Mouse (Mus musculus) kidney, postnatal 14 days (tissue): ENCODE data around the gene AF067061.
"Not testable (repeated sequence)": the region's sequence is repeated elsewhere in the genome, so short reads cannot be mapped to it uniquely, and the experiment has no call there.

Source experiments
- DNase-seq: peaks from one replicate; pipeline ENCODE4 v3.0.0; 2022; ENCODE audit warnings: mixed read lengths

Gene AF067061

DNA sequence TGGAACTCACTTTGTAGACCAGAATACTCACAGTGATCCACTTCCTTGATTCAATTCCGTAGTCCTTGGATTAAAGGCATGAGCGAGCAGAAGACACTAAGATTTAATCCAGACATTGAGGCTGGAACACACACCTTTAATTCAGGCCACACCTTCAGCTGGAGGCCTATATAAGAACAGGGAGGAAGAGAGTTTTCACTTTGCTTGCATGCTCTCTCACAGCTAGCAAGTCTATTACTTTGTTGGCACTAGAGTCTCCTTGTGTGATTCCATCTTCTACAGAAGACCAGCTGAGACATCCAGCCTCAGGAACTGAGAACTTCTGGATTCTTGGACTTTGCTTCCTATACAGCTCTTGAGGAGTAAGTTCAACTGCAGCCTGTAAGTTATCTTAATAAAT is at the start of gene AF067061:
TSS of gene AF067061 (plus strand) at position 245 of the 400 bp plus-strand sequence.
- not testable (repeated sequence) for DNase-seq

DNA sequence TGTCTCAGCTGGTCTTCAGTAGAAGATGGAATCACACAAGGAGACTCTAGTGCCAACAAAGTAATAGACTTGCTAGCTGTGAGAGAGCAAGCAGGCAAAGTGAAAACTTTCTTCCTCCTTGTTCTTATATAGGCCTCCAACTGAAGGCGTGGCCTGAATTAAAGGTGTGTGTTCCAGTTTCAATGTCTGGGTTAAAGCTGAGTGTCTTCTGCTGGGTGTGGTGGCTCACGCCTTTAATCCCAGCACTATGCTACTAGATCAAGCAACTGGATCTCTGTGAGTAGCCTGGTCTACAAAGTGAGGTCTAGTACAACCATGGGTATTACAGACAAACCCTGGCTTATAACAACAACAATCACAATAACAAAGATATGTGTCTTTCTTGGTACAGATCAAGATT is 47.1 kb upstream of the AF067061 start, which contains the start of gene Gm21762:
TSS of gene Gm21762 (minus strand) at position 101 of the 400 bp plus-strand sequence.
- not testable (repeated sequence) for DNase-seq

DNA sequence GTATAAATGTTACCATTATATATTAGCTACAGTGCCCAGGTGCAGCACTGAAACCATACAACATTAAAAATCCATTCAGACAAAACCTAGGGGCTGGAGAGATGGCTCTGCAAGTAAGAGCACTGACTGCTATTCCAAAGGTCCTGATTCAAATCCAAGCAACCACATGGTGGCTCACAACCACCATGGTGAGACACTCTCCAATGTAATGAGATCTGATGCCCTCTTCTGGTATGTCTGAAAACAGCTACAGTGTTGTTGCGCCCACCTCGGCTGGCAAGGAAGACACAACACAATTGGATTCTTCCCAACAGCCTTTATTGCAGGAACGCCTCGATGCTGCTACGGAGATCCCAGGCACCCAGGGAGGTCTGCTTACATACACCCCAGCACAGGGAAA is 42.0 kb upstream of the AF067061 start:
- DNase-seq: not testable (repeated sequence)

DNA sequence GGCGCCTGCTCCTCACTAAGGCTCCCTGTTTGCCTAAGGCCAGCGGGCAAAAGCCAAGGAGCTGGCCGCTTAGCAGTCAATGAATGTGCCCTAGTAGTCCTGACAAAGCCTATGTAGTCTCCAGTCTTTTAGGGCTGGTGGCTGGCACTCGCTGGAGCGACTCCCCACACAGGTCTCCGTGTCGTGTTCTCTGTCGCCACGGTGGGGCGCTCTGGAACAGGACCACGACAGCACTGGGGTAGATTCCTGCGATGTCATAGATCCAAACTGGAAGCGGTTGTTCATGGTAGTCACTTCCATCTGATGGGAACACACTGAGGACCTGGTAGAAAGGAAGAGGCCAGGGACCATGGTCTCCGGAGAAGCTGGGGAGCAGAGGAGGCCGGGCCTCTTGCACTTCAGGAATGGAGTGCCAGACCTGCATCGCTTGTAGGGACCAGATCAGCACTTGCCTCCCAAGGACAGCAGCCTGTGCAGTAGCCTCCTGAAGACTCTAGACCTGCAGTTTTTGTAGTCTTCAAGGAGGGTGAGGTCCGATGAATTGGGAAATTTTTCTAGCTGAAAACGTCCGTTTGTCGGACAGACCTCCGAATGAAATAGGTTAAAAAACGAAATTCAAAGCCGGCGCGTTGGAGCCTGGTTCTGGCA is 39.8 kb upstream of the AF067061 start:
- not testable (repeated sequence) for DNase-seq

DNA sequence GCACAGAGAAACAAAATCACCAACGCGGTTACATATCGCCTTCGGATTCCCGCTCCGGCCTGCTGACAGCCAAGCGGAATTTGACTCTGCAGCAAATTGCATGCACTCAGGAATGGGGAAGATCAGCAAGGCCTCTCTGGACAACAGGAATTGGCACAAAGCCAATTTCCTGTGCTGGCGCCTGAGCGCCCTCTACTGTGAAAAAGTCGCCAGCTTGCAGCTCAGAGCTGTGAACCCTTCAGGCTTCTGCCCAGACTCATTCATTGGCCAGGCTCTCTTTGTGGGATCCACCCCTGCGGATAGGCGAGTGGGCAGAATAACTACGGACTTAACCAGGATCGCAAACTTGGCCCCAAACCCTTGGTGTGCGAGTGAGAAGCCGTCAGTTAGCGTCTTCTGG is 31.1 kb upstream of the AF067061 start:
- not testable (repeated sequence) for DNase-seq

DNA sequence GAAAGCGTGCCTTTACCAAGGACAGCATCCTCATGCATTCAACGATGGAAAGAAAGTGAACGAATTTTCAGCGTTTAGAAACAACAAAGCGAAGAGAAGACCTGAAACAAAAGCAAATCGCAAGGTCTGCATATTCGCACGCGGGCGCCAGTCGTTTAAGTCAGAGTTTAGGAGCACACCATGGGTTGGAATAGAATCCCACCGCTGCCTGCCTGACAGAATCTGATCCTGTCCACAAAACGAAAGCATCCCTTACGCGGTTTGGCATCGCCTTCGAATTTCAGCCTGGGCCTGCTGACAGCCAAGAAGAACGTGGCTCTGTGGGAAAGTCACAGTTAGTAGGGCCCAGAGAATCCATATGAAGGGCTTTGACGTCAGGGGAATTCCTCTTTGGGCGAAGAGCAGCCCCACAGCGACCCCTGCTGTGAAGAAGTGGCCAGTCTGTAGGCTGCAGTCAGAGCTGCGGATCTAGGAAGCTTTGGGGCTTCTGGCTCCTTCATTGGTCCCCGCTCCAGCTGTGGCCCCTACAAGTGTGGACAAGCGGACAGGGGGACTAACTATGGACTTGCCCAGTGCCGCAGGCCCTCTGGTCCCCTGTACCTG is 30.4 kb upstream of the AF067061 start:
- not testable (repeated sequence) for DNase-seq

DNA sequence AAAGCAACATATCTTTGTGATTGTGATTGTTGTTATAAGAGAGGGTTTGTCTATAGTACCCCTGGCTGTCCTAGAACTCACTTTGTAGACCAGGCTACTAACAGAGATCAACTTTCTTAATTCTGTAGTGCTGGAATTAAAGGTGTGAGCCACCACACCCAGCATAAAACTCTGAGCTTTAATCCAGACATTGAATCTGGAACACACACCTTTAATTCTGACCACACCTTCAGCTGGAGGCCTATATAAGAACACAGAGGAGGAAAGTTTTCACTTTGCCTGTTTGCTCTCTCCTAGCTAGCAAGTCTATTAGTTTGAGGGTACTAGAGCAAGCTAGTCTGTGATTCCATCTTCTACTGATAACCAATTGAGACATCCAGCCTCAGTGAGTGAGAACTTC is 24.1 kb upstream of the AF067061 start, which contains the start of gene Gm21731:
TSS of gene Gm21731 (plus strand) at position 301 of the 400 bp plus-strand sequence.
- not testable (repeated sequence) for DNase-seq

DNA sequence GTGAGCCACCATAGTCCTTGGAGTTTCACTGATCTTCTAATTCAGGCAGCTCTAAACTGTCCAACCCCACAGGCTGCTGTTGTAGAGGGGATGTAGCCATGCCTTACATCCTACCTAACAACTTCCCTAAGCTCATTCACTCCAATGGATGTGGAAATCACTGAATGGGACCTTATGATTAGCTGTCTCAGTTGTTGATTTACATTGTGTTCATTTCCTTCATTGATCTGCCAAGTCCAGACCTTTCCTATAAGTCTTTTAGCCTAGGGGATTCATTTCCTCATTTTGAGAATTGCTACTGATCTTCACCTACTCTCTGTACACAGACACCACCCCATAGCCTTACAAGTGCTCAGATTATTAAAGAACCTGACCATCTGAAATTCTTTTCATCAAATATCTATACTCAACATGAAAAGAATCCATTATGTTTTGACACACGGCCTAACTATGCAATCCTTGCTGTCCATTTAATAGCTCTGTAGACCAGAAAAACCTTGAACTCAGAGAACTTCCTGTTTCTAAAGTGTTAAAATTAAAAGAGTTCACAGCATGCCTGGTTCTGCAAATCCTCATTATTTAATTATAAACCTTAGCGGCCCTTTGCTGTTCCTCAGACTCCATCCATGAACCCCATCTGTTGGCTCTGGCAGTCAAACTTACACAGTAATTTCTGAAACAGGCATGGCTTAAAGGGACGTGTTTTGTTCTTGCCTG is 11.5 kb upstream of the AF067061 start:
- DNase-seq: not testable (repeated sequence)

DNA sequence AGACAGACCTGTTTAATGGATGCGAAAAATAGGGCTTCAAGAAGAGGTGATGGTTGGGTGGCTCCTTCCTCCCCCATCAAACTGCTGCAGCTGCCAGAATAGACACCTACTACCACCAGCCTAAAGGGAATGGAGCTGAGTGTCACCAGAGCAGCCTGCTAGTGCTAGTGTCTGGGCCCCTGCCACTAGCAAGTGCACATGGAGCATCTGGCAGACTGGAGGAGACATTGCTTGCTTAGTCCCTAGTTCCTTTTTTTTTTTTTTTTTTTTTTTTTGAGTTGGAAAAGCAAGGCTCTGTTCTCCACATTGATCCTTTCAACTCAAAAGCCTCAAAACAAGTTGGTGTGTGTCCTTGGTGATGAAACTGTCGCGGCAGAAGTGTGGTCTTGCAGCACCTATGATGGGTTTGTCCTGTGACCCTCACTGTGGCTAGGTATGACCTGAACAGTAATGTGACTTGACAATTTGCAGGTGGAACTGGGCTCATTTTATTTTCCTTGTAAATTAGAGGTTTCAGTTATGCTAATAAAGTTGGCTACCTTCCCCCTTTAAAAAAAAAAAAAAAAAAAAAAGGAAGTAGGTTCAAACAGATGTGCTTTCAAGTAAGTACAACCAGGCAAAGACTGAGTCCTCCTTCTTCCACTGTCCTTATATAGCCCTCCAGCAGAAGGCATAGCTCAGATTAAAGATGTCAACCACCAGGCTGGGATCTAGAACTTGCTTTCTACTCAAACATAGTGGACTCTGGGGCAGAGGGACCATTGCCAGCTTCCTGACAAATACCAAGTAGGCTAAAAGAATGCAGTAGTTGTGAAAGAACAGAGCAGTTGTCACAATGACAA is 3.9 kb upstream of the AF067061 start:
- not testable (repeated sequence) for DNase-seq

DNA sequence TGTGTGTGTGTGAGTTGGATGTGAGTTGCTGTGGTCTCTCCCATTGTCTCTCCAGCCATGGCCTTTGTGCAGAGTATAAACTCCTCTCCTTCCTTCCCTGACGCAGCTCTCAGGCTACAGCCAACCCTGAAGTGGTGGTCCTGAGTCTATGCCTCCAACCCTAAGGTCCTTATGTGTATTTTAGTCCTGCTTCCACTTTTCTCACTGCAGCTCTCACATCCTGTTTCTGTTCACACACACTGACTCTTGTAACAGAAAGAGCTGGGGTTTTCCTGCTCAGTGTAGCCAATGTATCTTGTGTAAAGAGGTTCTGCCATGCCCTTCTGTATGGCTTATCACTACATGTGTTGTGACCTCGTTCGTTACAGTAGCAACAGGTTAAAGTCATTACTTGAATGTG is 3.2 kb upstream of the AF067061 start:
- DNase-seq: not testable (repeated sequence)

DNA sequence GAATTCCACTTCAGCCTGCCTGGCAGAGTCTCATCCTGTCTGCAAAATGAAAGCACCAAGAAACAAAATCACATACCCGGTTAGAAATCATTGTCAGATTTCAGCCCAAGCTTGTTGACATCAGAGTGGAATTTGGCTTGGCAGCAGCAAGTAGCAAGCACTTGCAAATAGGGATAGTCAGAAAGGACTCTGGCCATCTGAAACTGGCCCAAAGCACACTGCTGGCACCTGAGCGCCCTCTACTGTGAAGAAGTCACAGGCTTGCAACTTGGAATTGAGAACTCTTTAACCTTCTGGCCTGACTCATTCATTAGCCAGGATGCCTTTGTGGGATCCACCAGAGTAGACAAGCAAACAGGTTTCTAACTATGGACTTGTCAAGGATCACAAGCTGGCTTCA is 14.9 kb downstream of the AF067061 start:
- not testable (repeated sequence) for DNase-seq

DNA sequence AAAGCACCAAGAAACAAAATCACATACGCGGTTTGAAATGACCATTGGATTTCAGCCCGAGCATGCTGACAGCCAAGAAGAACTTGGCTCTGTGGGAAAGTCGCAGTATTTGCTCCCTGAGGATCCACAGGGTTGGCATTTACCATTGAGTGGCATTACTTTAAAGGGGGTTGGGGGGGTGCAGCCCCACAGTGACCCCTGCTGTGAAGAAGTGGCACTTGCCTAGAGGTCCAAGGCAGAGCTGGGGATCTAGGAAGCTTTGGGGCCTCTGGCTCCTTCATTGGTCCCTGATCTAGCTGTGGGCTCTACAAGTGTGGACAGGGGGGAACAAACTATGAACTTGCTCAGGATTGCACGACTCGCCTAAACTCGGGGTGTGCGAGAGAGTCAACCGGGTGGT is 15.9 kb downstream of the AF067061 start:
- no peak for DNase-seq

DNA sequence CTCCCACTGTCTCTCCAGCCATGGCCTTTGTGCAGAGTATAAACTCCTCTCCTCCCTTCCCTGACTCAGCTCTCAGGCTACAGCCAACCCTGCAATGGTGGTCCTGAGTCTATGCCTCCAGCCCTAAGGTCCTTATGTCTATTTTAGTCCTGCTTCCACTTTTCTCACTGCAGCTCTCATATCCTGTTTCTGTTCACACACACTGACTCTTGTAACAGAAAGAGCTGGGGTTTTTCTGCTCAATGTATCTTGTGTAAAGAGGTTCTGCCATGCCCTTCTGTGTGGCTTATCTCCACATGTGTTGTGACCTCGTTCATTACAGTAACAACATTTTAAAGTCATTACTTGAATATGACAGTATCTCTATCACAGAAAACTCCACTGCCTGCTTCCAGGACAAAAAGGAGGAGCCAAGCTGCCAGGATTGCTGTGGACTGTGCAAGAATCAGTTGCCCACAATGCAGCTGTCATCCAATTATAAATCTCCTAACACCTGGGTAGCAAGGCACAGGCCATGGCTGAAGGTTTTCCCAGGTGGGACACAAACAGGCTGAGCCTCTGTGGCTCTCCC is 36.5 kb downstream of the AF067061 start:
- no peak for DNase-seq

DNA sequence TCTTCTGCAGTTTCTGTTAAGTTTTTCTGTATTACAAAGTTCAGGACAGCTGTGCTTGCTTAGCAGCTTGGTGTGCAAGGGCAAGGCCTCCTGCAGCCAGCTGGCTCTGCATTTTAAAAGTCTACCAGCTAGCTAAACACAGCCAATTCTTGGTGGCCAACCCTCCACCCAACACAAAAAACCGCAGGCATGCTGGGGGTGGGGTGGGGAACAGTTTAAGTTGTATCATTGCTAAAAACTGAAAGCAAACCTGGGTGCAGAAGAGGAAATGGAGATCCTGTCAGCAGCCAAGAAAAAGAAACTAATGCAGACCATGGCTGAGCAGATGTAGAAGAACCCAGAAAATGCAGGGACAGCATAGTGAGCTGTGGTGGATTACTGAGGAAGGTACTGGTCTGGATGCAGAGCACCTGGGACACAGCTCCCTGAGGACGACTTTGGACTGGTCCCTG is 37.1 kb downstream of the AF067061 start, which contains the start of gene BC147527:
TSS of gene BC147527 (plus strand) at position 402 of the 452 bp plus-strand sequence.
- no peak for DNase-seq

DNA sequence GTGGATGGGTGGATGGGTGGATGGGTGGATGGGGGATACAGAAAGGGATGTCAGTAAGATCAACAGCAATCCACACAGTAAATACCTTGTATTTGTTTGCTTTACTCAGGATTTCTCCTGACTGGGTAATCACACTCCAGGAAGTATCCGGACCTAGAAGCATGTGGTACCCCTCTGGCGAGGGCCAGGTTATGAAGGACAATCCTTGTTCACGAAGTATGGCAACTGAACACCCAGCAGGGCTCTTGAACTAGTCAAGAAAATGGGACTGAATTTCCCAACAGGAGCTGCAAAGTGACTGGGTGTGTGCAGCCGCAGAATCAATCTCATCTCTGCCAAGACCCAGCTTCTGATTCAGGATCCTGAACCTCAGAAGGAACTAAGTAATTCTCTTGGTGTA is 37.9 kb downstream of the AF067061 start:
- DNase-seq: no peak

DNA sequence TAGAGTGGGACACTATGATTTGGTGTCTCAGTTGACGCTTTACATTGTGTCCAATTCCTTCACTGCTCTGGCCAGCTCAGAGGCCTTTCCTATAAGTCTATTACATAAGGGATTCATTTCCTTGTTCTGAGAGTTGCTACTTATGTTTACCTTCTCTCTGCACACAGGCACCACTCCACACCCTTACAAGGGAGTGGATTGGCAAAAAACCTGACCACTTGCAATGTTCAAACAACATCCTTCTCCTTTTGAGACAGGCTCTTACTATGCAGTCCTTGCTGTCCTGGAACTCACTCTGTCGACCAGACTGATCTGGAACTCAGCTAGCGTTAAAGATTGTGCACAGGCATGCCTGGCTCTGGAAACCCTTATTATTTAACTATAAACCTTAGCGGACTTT is 47.8 kb downstream of the AF067061 start:
- DNase-seq: no peak

DNA sequence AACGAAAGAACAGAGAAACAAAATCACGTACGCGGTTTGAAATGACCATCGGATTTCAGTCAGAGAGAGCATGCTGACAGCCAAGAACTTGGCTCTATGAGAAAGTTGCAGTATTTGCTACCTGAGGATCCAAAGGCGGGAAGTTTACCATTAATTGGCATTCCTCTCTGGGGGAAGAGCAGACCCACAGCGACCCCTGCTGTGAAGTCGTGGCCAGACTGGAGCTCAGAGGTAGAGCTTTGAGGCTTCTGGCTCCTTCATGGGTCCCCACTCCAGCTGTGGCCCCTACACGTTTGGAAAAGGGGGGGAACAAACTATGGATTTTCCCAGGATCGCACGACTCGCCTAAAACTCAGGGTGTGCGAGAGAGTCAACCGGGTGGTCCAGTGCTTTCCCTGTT is 50.7 kb downstream of the AF067061 start:
- no peak for DNase-seq
